In the genomic region with DNA sequence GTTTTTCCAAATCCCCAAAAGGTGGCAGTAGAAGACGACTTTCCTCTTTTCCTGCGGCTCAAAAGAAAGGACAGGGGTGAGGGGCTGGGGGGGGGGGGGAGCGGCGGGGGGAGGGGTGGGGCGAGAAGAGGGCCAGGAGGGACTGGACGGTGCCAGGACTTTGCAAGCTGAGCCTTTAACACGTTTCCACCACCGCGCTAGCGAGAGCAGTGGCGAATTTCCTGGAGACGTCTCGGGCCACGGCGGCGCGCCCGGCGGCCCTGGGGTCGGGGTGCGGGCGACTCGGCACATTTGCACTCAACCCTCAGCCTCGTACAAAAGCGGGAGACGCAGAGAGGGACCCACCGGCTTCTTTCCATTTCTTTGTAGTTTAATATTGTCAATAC, we compare ENCODE assay signal across 8 mouse cellular contexts.
DNase-seq lines count a peak whose midpoint lies in the region; ATAC-seq and TF ChIP-seq lines count a peak whose summit lies in the region.

No protein-coding gene starts in this region.

- no peaks in the 10 kb centered on the region for H3K4me1 ChIP-seq in embryonic facial prominence, embryonic 11.5 days (ENCODE audit: control insufficient read depth, insufficient read depth, low read length)
- H3K4me1 ChIP-seq in heart, embryonic 12.5 days (replicated peaks), result peaks cover 25% of the 10 kb centered on the region
- peaks cover 4% of the 10 kb centered on the region; the same call in 1 of the 2 replicates for H3K4me1 ChIP-seq in kidney, postnatal 0 days (replicated peaks; ENCODE audit: insufficient read depth, low read length)
- peaks cover 4% of the 10 kb centered on the region for H3K4me1 ChIP-seq in lung, postnatal 0 days (ENCODE audit: insufficient read depth, low read depth, low read length)

- H3K9me3 ChIP-seq in embryonic facial prominence, embryonic 11.5 days (replicated peaks; ENCODE audit: control insufficient read depth, low read length), result no peaks in the 10 kb centered on the region
- no peaks in the 10 kb centered on the region for H3K9me3 ChIP-seq in heart, embryonic 12.5 days (replicated peaks)
- no peaks in the 10 kb centered on the region for H3K9me3 ChIP-seq in kidney, postnatal 0 days (replicated peaks; ENCODE audit: low read length)
- H3K9me3 ChIP-seq in lung, postnatal 0 days (ENCODE audit: low read length), result no peaks in the 10 kb centered on the region

- H3K4me2 ChIP-seq in embryonic facial prominence, embryonic 11.5 days (ENCODE audit: low read depth, low read length), result peak overlapping the region; percentile 82
- peak overlapping the region; percentile 92 for H3K4me2 ChIP-seq in heart, embryonic 12.5 days
- peak overlapping the region; percentile 62 for H3K4me2 ChIP-seq in kidney, postnatal 0 days (ENCODE audit: low read length)
- H3K4me2 ChIP-seq in lung, postnatal 0 days (replicated peaks; ENCODE audit: low read depth, low read length), result peak overlapping the region; percentile 70

- H3K27ac ChIP-seq in embryonic facial prominence, embryonic 11.5 days (replicated peaks; ENCODE audit: low read depth, low read length), result peak overlapping the region; percentile 75
- peak overlapping the region; percentile 96 for H3K27ac ChIP-seq in heart, embryonic 12.5 days (ENCODE audit: poor library complexity, severe bottlenecking)
- peak overlapping the region; percentile 73 for H3K27ac ChIP-seq in kidney, postnatal 0 days
- peak overlapping the region; percentile 82 for H3K27ac ChIP-seq in lung, postnatal 0 days (ENCODE audit: low read length)

- peak; percentile 77 for DNase-seq in ES-CJ7 (ENCODE audit: low read depth, low spot score)
- peak; percentile 85 for DNase-seq in adrenal gland, postnatal 10 days
- DNase-seq in embryonic facial prominence, embryonic 11.5 days (ENCODE audit: low spot score), result peak; percentile 90
- peak; percentile 95 for DNase-seq in kidney, postnatal 0 days (ENCODE audit: low spot score)
- peak; percentile 87 for DNase-seq in lung, postnatal 0 days (ENCODE audit: low spot score)
- DNase-seq in retina, embryonic 14.5 days (ENCODE audit: low spot score), result peak; percentile 92
- DNase-seq in c-Kit-positive CD71-positive TER-119-positive erythroid progenitor cells, embryonic 14.5 days (ENCODE audit: low spot score), result no peak

- no peaks in the 10 kb centered on the region for H3K36me3 ChIP-seq in embryonic facial prominence, embryonic 11.5 days (replicated peaks; ENCODE audit: control insufficient read depth, insufficient read depth, low read depth, low read length)
- peaks cover 15% of the 10 kb centered on the region for H3K36me3 ChIP-seq in heart, embryonic 12.5 days
- H3K36me3 ChIP-seq in kidney, postnatal 0 days (ENCODE audit: insufficient read depth, low read length), result no peaks in the 10 kb centered on the region
- H3K36me3 ChIP-seq in lung, postnatal 0 days (ENCODE audit: insufficient read depth, low read length), result no peaks in the 10 kb centered on the region

- no peak for TF ChIP-seq EP300 in lung, postnatal 0 days (IDR thresholded peaks at IDR 0.05)

- peak; percentile 75 for ATAC-seq in embryonic facial prominence, embryonic 11.5 days (replicated peaks; ENCODE audit: insufficient number of reproducible peaks, low FRiP score, low TSS enrichment, low read depth)
- peak; percentile 86 for ATAC-seq in heart, embryonic 12.5 days (ENCODE audit: insufficient number of reproducible peaks, low FRiP score)
- ATAC-seq in kidney, postnatal 0 days (replicated peaks; ENCODE audit: low FRiP score, low read depth), result peak; percentile 75
- peak; percentile 87 for ATAC-seq in lung, postnatal 0 days

- H3K4me3 ChIP-seq in embryonic facial prominence, embryonic 11.5 days (ENCODE audit: low read depth, low read length), result peak overlapping the region; percentile 37
- H3K4me3 ChIP-seq in heart, embryonic 12.5 days, result peak overlapping the region; percentile 56
- peak overlapping the region; percentile 42 for H3K4me3 ChIP-seq in kidney, postnatal 0 days (replicated peaks; ENCODE audit: low read depth, low read length)
- H3K4me3 ChIP-seq in lung, postnatal 0 days (ENCODE audit: low read depth, low read length), result peak overlapping the region; percentile 47

- peak; percentile 59 for TF ChIP-seq CTCF in kidney, postnatal 0 days (IDR thresholded peaks at IDR 0.05; ENCODE audit: low read depth)
- TF ChIP-seq CTCF in lung, postnatal 0 days (IDR thresholded peaks at IDR 0.05), result peak; percentile 67

- H3K9ac ChIP-seq in embryonic facial prominence, embryonic 11.5 days (replicated peaks; ENCODE audit: low read length), result peak overlapping the region; percentile 58
- peak overlapping the region; percentile 79 for H3K9ac ChIP-seq in heart, embryonic 12.5 days
- H3K9ac ChIP-seq in kidney, postnatal 0 days (ENCODE audit: low read depth, low read length), result peak overlapping the region; percentile 57
- H3K9ac ChIP-seq in lung, postnatal 0 days (replicated peaks; ENCODE audit: low read depth), result no peak overlapping the region

- WGBS in embryonic facial prominence, embryonic 11.5 days, result 0% methylated on average over 23 of the region's 27 CpGs
- WGBS in heart, embryonic 12.5 days, result under 1% methylated on average over 24 of the region's 27 CpGs
- 0% methylated on average over 24 of the region's 27 CpGs for WGBS in kidney, postnatal 0 days
- 0% methylated on average over 23 of the region's 27 CpGs for WGBS in lung, postnatal 0 days

- peaks cover 8% of the 10 kb centered on the region for H3K27me3 ChIP-seq in embryonic facial prominence, embryonic 11.5 days (ENCODE audit: control insufficient read depth, insufficient read depth, low read length)
- H3K27me3 ChIP-seq in heart, embryonic 12.5 days (replicated peaks), result no peaks in the 10 kb centered on the region
- H3K27me3 ChIP-seq in kidney, postnatal 0 days (ENCODE audit: insufficient read depth, low read length), result no peaks in the 10 kb centered on the region; the same call in 1 of the 2 replicates
- peaks cover 14% of the 10 kb centered on the region; the same call in 1 of the 2 replicates for H3K27me3 ChIP-seq in lung, postnatal 0 days (replicated peaks; ENCODE audit: insufficient read depth, low read length)
